Mouse (Mus musculus) heart, postnatal 36 days (tissue): ENCODE data around the gene Ap3s2. TPM values are rescaled to one million over a fixed set of nuclear protein-coding genes. Genes with fewer than 3 reads are reported as not detected.

Experiments used
- DNase-seq, 2 experiments: peaks; one replicate each; pipeline ENCODE4 v3.0.0; 2021 to 2022
- intact Hi-C: fragments of 180-260 bp; cut with DNase I; formaldehyde crosslinking; loops from one replicate; pipeline ENCODE4 v1.15.1; 2025
- total RNA-seq, 2 experiments: library from RNA; stranded (reverse); gene quantifications; 2 replicates each; pipeline ENCODE4 v1.2.3; 2021

Ap3s2 gene
- total RNA-seq, 2 experiments from 2014 or later = 21.1 to 24.6 TPM

DNA sequence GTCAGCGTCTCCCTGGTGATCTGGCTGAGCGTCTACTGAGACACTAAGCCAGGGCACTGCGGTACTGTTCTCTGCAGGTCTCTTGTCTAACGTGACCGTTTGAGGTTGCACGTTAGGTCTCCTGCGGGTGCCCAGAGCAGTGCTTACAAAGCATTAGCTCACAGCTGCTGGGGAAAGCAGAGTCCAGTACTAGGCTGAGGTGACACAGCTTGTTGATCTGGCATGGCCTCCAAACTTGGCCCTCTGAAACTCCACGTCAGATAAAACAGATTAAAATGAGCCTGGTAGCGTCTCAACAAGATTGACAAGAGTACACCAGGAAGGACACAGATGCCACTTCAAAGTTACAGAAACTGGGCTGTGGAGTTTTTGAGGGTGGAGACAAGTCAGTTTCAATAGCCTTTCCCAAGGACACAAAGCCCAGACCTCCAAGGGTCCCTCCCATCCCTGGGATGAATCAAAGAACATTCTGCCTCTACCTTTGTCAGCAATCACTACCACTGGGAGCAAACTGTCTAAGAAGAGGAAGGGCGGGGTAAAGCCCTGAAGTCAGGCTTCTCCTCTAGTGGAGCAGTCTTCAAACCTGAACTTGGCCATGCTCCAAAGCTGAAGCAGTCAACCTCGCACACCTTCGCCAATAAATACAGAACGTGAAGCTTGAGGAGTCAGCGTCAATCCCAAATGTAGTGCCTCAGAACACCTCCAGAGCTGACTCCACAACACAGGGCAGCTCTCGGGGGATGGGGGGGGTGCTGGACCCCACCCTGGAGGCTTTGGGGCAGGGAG, 29.8 kb downstream of the Ap3s2 start:
- intact Hi-C loops = no loop called here
- DNase-seq = no peak

DNA sequence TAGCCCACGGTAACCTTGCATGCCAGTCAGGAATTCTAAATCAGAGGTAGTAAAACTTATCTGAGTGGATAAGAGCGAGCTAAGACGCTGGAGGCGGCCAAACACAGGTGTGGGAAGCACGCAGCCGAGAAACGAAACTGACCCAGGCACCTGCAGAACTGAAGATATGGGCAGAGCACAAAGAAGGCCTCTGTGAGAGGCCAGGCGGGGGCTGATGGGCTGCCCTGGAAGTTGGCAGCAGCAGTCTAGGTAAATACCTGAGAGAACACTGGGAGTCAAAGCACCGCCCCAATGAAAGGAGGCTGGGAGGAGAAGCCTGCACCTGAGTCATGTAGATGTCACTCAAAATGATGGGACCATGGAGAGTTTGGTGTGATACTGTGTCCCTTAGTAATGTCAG, 31.8 kb downstream of the Ap3s2 start:
- intact Hi-C loops = no loop called here

DNA sequence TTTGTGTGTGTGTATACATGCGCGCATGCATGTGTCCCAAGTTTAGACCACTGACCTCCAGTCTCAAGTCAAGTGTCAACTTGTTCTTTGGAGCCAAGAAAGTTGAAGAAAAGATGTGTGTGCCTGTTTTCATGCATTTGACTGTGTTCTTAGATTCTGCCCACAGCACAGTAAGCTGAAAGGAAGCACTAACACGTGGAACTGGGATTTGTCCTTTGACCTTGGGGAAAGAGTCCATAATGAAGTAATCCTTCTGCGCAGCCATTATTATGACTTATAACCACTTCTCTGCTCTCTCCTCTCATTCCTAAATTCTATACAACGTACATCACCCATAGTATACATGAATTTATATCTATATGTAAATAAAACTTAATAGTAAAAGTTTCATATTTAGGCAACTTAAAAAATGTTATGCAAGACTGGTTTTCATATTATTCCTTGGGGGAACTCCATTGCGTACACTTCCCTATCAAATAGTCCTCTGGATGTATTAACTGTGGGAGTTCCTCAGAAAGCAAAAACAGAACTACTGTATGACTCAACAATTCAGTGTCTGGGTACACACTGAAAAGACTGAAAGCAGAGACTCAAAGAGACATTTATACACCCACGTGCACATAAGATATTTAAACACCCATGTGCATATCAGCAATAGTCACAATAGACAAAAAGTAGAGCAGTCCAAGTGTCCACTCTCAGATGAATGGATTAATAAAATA, 36.7 kb downstream of the Ap3s2 start:
- intact Hi-C loops = no loop called here
- DNase-seq = no peak

More for the DNA sequence above, 31.8 kb downstream of the Ap3s2 start:
- DNase-seq = no peak

DNA sequence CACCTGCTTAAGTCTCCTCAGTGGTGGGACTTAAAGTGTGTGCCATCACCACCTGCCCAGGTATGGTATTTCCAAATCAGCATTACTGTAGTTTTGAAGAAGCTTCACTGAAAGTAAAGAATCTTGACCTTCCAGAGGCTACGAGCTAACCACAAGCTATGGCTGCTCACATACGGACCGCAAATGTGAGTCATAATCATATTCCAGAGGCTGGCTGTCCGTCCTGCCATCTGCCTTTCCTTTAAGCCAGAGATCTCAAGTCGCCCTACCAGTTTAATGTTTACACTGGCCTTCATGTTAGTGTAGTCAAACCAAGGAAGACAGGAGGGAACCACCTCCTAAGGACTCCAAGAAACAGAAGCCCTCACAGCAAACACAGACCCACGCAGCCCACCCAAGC, 38.5 kb downstream of the Ap3s2 start:
- DNase-seq = no peak
- intact Hi-C loops = no loop called here

DNA sequence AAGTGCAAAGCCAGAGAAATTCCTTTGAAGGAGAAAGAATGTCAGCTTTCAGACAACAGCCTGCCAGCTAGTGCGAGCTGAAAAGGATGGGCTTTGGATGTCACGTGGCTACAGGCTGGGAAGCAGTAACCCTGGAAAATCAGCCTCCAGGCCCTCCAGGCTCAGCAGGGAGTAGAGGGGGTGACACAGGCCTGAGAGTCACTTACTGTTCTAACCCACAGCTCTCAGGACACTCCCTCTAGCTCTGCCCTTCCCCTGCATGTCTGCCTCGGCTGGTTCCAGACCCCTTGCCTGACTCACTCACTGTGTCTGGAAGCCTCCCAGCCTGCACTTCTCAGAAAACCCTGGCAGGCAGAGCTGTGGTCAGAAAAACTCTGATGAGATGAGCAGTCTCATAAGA, 39.5 kb downstream of the Ap3s2 start:
- peak; percentile 38 to 44 for DNase-seq
- intact Hi-C loops = no loop called here

DNA sequence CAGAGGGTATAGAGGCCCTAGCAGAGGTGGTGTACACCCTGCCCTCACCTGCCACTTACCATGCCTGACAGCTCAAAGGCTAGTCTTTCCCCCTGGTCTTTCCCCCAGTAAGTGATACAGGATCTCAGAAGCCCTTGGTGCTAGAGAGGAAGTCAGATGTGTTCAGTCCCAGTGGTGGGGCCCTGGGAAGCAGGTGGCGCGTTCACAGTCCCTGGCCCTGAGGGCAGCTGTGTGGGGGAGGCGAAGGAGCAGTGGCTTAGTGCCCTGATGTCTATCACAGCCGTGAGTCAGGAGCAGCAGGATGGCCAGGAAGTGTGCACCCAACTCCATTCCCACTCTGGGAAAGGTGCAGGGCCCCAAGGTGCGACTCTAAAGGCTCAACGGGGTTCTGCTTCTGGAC, 40.4 kb downstream of the Ap3s2 start:
- intact Hi-C loops = no loop called here
- no peak for DNase-seq

DNA sequence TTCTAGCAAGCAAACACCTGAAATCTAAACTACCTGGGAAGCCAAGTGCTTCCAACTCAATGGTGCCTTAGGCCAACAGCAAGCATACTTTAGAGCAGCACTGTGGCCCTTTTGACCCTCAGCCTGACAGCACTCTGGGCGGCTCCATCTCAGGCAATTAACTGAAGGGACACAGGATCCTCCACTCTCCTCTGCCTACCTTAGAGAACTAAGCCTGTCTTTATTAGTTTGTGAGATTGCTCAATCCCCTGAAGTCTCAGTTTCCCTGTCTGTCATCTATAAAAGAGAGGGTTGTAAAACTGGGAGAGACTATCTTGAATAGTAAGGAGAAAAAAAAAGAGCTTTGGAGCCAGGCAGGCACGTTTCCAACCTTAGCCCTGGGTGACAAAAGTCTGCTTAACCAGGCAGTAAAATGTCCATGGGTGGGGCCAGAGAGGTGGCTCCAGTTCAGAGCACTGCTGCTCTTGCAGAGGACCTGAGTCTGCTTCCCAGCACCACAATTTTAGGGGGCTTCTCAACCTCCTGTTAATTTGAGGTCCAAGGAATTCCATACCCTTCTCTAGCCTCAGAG, 41.9 kb downstream of the Ap3s2 start:
- no peak for DNase-seq
- intact Hi-C loops = no loop called here

DNA sequence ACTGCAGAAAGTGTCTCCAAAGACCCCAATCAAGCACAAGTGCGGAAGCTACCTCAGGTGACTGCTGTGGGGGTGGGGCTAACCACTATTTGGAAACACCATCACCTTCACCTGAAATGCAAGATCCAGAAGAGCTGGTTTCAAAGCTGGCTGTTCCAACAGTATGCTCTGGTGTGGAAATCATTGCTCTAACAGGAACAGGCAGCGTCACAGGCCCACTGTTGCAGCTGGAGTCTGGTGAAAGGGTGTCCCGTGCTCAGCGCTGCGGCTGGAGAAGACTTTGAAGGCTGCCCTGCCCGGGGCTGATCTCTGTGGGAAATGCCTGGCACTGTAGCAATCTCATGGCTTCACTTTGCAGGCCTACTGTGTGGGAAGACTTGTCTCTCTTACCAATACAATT, 47.0 kb downstream of the Ap3s2 start:
- intact Hi-C loops = no loop called here
- no peak for DNase-seq

DNA sequence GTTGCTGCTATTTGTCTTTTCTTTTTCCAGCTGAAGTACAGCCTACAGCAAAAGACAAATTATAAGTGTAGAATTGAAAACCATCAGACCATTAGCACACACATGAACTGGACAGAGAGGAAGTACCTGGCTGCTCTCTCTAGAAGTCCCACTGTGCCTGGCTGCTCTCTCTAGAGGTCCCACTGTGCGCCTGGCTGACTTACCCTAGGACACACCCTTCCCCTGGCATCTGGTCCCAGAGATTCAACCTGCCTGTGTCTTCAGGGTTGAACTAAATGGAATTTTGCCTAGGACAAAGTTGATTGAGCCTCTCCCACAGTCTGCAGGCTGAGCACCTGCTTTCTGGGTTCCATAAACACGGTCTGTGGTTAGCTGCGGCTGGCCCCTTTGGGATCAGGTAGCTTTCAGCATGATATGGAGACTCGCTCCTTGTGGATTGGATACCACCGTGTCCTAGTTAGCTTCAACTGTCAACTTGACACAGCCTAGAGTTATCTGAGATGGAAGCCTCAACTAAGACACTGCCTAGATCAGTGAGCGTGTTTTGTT, 48.6 kb downstream of the Ap3s2 start:
- intact Hi-C loops = no loop called here
- no peak for DNase-seq

DNA sequence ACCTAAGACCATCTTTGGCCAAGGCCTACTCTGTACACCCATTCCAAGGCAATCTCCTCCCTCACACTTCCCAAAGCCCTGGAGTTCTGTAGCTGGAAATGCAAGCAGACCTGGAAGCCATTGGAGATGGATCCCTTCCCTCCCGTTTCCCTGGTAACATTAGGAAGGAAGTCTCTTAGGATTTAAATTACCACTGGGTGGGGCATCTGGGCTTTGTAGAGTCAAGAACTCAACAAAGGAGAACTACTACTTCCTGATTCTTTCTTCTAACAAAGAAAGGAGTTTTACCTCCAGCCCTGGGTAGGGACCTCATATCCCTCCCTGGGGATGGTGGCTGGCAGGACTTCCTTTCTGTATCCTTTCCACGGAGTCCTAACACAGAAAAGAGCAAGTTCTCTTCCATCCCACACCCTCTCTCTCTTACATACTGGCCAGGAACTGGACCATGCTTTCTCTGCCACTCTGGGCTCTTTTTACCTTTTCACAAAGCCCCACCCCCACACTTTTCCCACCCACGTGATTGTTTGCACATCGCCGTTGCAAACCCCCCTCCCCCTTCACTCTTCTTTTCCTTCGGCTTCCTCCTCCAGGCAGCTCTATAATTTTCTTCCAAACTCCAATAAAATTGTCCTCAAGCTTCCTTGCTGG, 51.3 kb downstream of the Ap3s2 start:
- intact Hi-C loops = no loop called here

DNA sequence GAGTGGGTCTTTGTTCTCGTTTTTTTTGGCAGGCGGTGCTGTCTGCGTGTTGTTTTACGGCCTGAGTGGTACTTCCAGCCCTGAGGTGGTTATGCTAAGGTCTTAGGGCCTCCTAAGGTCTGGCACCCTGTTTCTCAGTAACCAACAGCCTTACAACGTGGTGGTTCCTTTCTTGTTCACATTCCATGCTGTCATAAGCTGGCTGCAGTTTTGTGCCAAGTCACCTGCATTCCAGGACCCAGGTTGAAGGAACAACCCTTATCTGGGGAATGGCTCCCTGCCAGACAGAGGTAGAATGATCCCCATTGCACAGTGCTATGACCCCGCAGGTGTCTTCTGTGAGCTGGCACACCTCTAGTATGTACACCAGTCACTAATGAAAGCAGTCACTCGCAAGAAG, 52.0 kb downstream of the Ap3s2 start:
- no peak for DNase-seq
- intact Hi-C loops = no loop called here

More for the DNA sequence above, 51.3 kb downstream of the Ap3s2 start:
- no peak for DNase-seq

DNA sequence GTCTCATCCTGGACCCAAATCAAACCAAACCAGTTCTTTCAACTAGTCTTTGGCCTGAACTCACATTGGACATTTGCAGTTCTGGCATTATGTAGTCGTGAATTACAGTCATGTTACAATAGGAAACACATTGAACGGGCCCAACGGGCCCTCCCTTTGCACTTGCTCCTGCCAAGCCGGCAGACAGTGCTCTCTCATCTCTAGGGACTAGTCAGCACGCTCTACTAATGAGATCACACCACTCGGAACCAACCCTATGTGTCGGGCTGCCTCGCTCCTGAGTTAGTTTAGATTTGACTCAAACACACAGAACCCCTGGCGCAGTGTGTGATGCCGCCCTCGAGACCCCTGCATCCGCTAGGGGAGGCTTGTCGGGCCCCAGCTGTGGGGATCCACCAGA, 52.6 kb downstream of the Ap3s2 start:
- intact Hi-C loops = no loop called here
- peak; percentile 32 to 40 for DNase-seq

DNA sequence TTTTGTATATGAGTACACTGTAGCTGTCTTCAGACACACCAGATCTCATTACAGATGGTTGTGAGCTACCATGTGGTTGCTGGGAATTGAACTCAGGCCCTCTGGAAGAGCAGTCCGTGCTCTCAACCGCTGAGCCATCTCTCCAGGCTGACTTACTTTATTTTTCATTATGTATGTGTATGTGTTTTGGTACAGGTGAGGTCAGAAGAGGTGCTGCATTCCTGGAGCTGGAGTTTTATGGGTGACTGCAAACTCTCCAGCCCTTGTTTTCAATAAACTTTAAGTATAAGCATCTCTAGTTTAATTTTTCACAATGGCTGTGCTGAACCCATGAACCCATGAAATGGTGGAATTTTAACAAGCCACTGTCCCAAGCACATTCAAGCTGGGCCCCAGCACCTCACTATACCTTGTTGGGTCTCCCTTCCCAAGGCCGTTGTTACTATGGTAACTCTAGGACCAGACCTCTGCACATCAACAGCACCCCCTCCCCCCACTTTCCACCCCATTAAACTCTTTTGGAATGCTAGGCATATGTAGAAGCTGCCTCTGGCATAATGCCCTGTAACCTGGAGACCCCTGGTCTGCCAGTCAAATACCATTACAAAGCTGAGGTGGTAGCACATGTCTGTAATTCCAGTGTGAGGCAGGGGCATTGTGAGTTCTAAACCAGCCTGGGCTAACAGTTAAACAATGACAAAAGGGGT, 54.0 kb downstream of the Ap3s2 start:
- no peak for DNase-seq
- intact Hi-C loops = no loop called here

DNA sequence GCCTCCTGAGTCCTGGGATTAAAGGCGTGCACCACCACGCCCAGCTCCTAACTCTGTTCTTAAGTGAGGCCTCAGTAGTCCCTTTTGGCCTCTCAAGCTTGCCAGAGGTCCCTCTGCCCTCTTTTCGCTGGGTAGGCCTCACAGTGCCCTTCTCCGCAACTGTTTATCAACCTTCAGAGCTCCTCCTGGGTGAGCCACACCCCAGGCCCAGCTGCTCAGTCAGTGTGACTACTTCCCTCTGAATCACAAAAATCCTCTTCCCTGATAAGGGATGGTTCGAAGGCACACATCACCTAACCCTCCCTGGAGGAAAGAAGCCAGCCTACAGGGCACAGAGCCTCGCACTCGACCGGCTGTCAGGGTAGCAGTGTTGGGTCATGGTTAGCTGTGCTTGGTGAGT, 58.7 kb downstream of the Ap3s2 start:
- no peak for DNase-seq
- intact Hi-C loops = no loop called here

DNA sequence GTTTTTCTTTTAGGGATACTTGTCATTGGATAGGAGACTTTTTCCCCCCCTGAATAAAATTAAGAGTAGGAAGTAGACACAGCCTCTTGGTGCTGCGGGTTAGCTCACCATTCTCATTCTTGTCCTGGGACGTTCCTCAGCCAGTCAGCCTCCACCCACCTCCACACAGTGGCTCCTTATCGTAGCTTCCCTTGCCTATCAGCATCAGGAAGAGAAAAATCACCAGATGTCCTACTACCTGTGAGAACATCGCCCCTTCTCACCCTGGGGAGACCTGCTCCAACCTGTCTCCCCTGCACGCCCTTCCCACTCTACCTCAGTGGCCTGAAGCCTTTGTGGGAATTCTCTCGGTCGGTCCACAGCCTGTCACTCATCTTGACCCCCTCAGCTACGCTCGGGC, 59.6 kb downstream of the Ap3s2 start, which contains the start of gene Anpep:
TSS of gene Anpep (minus strand) at position 249 of the 400 bp plus-strand sequence.
- intact Hi-C loops = no loop called here
- DNase-seq = no peak

DNA sequence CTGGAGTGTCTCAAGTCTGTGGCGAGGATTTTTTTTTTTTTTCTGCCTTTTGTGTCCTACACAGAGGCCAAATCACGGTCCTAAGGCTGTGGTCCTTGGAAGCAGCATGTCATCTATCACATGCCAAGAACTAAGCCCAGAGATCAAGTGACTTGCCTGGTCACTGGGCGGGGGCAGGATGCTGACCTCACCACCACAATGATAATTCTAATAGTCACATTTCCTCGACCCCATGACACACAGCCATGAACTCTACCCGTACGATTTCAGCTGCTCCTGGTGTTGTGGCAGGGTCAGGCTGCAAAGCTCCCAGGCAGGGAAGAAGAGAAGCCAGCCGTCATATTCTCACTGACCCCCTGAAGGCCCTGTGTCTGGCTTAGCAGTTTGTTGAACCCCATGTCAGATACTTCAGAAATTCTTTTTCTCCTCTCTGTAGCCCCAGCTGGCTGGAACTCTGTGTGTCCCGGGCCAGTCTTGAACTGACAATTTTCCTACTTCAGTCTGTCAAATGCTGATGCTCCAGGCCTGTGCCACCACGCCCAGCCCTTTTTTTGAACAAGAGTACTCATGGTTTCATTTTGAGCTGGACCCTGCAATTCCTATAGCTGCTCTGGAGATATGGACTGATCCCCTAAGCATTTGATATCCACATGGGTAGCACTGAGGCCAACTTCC, 61.4 kb downstream of the Ap3s2 start:
- DNase-seq = peak in 1 of 2 experiments; percentile 19
- intact Hi-C loops = no loop called here

DNA sequence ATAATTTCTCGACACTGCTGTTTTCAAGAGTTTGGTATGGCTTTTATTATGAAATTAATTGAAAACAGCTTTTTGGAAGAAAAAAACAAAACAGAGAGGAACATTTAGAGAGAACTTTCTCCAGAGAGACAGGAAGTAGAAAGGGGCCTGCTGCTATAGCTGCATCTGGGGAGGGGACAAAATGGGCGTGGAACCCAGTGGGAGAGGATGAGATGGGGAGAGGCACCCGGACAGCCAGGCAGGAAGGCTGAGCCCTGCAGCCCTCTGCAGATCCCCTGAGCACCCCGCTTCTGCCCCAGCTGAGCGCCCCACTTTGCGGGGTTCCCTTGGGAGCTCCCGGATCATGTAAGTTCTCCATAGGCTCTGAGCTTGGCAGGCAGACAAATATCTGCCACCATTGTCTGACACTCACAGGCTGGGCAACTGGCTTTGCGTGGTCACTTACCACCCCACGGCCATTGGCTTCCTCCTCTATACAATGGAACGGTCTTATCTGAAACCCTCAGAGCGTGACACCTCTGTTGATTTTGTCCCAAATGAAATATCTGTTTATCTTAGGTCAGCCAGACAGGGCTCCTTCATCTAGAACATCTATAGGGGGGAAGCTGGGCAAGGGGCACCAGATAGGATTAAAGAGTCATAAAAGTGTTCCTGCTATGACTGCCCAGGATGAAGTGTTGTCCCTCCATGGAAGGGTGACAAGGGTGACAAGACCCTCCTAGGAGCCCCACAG, 62.1 kb downstream of the Ap3s2 start:
- intact Hi-C loops = no loop called here

DNA sequence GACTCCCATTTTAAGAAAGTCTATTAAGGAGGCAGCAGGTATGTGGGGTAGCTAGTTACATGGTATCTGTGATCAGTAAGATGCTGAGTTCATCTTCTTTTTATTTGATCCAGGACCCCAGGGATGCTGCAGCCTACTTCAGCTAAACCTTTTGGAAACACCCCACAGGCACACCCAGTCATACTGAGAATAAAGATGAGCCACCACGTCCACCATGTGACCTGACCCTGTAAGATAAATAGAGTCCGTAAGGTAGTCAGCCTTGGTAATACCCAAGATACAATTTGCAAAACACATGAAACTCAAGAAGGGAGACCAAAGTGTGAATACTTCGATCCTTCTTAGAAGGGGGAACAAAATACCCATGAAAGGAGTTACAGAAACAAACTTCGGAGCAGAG, 64.1 kb downstream of the Ap3s2 start:
- intact Hi-C loops = no loop called here
- no peak for DNase-seq

More for the DNA sequence above, 62.1 kb downstream of the Ap3s2 start:
- DNase-seq = no peak
